Mouse (Mus musculus) ES-E14 (cell line): ENCODE measurements around the gene Mthfd2. TPM values are rescaled to one million over a fixed set of nuclear protein-coding genes. Genes with fewer than 3 reads are reported as not detected.

Experiments used
- DNase-seq: peaks from one replicate; pipeline ENCODE4 v3.0.0-alpha.2; 2013; ENCODE audit warnings: low read depth, low spot score
- H3K27ac ChIP-seq: 2 replicates; pipeline ENCODE4 v1.5.1; 2012; ENCODE audit warnings: low read depth, mild to moderate bottlenecking, low read length, moderate library complexity, mixed read lengths; ENCODE audit not compliant: poor library complexity, insufficient read depth, severe bottlenecking
- H3K36me3 ChIP-seq: 2 replicates; pipeline ENCODE4 v1.6.1; 2012; ENCODE audit warnings: mild to moderate bottlenecking, low read length, moderate library complexity, mixed read lengths; ENCODE audit not compliant: control insufficient read depth, poor library complexity, insufficient read depth, severe bottlenecking
- H3K4me1 ChIP-seq, 2 experiments: fragments of 150-350 bp in 1 of 2; sonication (generic) in 1 of 2; 2 replicates each; pipeline ENCODE4 v1.6.1; 2012; ENCODE audit warnings: low read length in 2 of 2, mild to moderate bottlenecking in 1 of 2, mixed read lengths in 1 of 2; ENCODE audit not compliant: control insufficient read depth in 2 of 2, insufficient read depth in 2 of 2, poor library complexity in 1 of 2
- H3K4me3 ChIP-seq, 2 experiments: fragments of 150-350 bp in 1 of 2; sonication (generic) in 1 of 2; 2 replicates each; pipeline ENCODE4 v1.5.1; 2012; ENCODE audit warnings: low read length in 2 of 2, low read depth in 1 of 2, mild to moderate bottlenecking in 1 of 2, mixed read lengths in 1 of 2; ENCODE audit not compliant: insufficient read depth in 1 of 2, poor library complexity in 1 of 2, severe bottlenecking in 1 of 2
- H3K9ac ChIP-seq: 2 replicates; pipeline ENCODE4 v1.6.1; 2012; ENCODE audit warnings: low read depth, mild to moderate bottlenecking, low read length, mixed read lengths; ENCODE audit not compliant: poor library complexity, insufficient read depth, severe bottlenecking
- H3K9me3 ChIP-seq: fragments of 150-350 bp; sonication (generic); 2 replicates; pipeline ENCODE4 v1.6.1; 2012; ENCODE audit warnings: low read depth, mild to moderate bottlenecking, low read length; ENCODE audit not compliant: control insufficient read depth, insufficient read depth
- CHD2 ChIP-seq: IDR thresholded peaks from 2 replicates; pipeline ENCODE4 v1.6.1; 2014; ENCODE audit warnings: mild to moderate bottlenecking, low read depth, low read length, inconsistent platforms
- HCFC1 ChIP-seq: IDR thresholded peaks from 2 replicates; pipeline ENCODE4 v1.6.1; 2012; ENCODE audit warnings: low read length, inconsistent platforms, borderline replicate concordance; ENCODE audit not compliant: insufficient read depth
- MAFK ChIP-seq: IDR thresholded peaks from 2 replicates; pipeline ENCODE4 v1.6.1; 2014; ENCODE audit warnings: mild to moderate bottlenecking, low read depth, low read length, inconsistent platforms; ENCODE audit not compliant: insufficient read depth
- ZC3H11A ChIP-seq: IDR thresholded peaks from 2 replicates; pipeline ENCODE4 v1.6.1; 2012; ENCODE audit warnings: low read depth, mild to moderate bottlenecking, inconsistent platforms, low read length, borderline replicate concordance
- ZNF384 ChIP-seq: IDR thresholded peaks from 2 replicates; pipeline ENCODE4 v1.6.1; 2012; ENCODE audit warnings: low read depth, low read length, inconsistent platforms
- in situ Hi-C, 2 experiments: fragments of 600-800 bp; cut with MboI; formaldehyde crosslinking; loops; one replicate each; pipeline ENCODE4 v1.15.1; 2025; ENCODE audit warnings: low sequenced_read_pairs in 2 of 2, inconsistent platforms in 1 of 2; ENCODE audit not compliant: unreplicated experiment in 2 of 2
- total RNA-seq: library from RNA; depleted of rRNA; stranded (reverse); fragments of 300-350 nt; gene quantifications from 2 replicates; pipeline ENCODE4 v1.2.3, GENCODE M21; 2012

The Mthfd2 gene
- total RNA-seq, 1 experiment = 73.0 TPM

DNA sequence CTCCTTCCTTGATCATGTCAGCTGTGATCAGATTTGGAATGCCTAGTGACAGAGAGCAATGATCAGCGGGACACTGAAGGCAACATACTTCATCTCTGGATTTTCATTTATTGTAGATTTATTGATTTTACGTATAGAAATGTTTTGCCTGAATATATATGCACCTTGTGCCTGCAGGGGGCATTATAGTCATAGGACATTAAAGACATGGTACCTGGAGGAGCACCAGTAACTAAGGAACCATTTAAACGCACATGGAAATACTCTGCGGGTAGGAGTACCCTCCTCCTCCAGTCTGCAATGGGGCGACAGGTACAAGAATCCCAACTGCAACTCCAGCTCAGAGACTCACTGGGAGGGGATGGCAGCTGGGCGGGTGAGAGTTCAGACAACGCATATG, 16.7 kb downstream of the Mthfd2 start:
- TF ChIP-seq HCFC1 = no peak
- no peak for TF ChIP-seq ZC3H11A
- TF ChIP-seq MAFK = no peak
- no peak for TF ChIP-seq CHD2
- no peak for TF ChIP-seq ZNF384
- in situ Hi-C loops = no loop called here
- Histone ChIP-seq H3K4me1 (no peaks in the 10 kb centered on the region), H3K4me3 (no peak overlapping the region), H3K9ac (no peak overlapping the region), H3K9me3 (no peaks in the 10 kb centered on the region), H3K27ac (no peak overlapping the region), H3K36me3 (peaks cover 17% of the 10 kb centered on the region)
- DNase-seq = no peak

- Histone ChIP-seq H3K9me3 (no peaks in the 10 kb centered on the region), H3K4me3 (no peak overlapping the region), H3K9ac (no peak overlapping the region), H3K27ac (no peak overlapping the region), H3K36me3 (peaks cover 5% of the 10 kb centered on the region), H3K4me1 (no peaks in the 10 kb centered on the region)
- in situ Hi-C loops = no loop called here
- TF ChIP-seq HCFC1 (no peak), ZNF384 (no peak), MAFK (no peak), CHD2 (no peak), ZC3H11A (no peak)
- DNase-seq = no peak
Observed at GRCm38 (mm10) chr6:83302264-83302663, 23.4 kb downstream of the Mthfd2 start.

GRCm38 (mm10) chr6:83301294-83301693, 24.4 kb downstream of the Mthfd2 start:
- in situ Hi-C loops = no loop called here
- Histone ChIP-seq H3K9me3 (no peaks in the 10 kb centered on the region), H3K4me1 (no peaks in the 10 kb centered on the region), H3K4me3 (no peak overlapping the region), H3K36me3 (peaks cover 2% of the 10 kb centered on the region), H3K27ac (no peak overlapping the region), H3K9ac (no peak overlapping the region)
- no peak for DNase-seq
- TF ChIP-seq HCFC1 = no peak
- no peak for TF ChIP-seq MAFK
- TF ChIP-seq ZNF384 = no peak
- no peak for TF ChIP-seq CHD2
- no peak for TF ChIP-seq ZC3H11A

- no peak overlapping the region for H3K27ac ChIP-seq
- H3K4me1 ChIP-seq = no peaks in the 10 kb centered on the region
- H3K9ac ChIP-seq = no peak overlapping the region
- H3K9me3 ChIP-seq = no peaks in the 10 kb centered on the region
- H3K36me3 ChIP-seq = no peaks in the 10 kb centered on the region; the same call in 1 of the 2 replicates
- TF ChIP-seq CHD2 = no peak
- TF ChIP-seq MAFK = no peak
- TF ChIP-seq ZNF384 = no peak
- TF ChIP-seq HCFC1 = no peak
- TF ChIP-seq ZC3H11A = no peak
- no peak overlapping the region for H3K4me3 ChIP-seq
- no peak for DNase-seq
- in situ Hi-C loops = no loop called here
Observed at GRCm38 (mm10) chr6:83300447-83301229, 25.1 kb downstream of the Mthfd2 start.
